Mouse (Mus musculus) retina, postnatal 7 days (tissue): Measurements from ENCODE around the gene Ggta1.

Experiments
- DNase-seq: peaks from one replicate; pipeline ENCODE4 v3.0.0-alpha.2; 2012; ENCODE audit warnings: low read depth, low spot score

Ggta1 gene

GRCm38 (mm10) chr2:35440480-35440879, 22.6 kb downstream of the Ggta1 start:
- no peak for DNase-seq

- DNase-seq, result no peak
These were observed 25.2 kb downstream of the Ggta1 start for GRCm38 (mm10) chr2:35437796-35438195.

GRCm38 (mm10) chr2:35434576-35435123, 28.4 kb downstream of the Ggta1 start:
- DNase-seq, result no peak

GRCm38 (mm10) chr2:35433428-35433827, 29.6 kb downstream of the Ggta1 start:
- DNase-seq, result no peak

- no peak for DNase-seq
These were observed 30.6 kb downstream of the Ggta1 start for GRCm38 (mm10) chr2:35432472-35432871.

GRCm38 (mm10) chr2:35432011-35432410, 31.0 kb downstream of the Ggta1 start:
- DNase-seq, result no peak

- no peak for DNase-seq
These were observed 32.2 kb downstream of the Ggta1 start for GRCm38 (mm10) chr2:35430806-35431205.

- DNase-seq, result no peak
These were observed 34.3 kb downstream of the Ggta1 start for GRCm38 (mm10) chr2:35428615-35429300.

- DNase-seq, result no peak
These were observed 35.5 kb downstream of the Ggta1 start for GRCm38 (mm10) chr2:35427559-35427958.

- DNase-seq, result no peak
These were observed 39.2 kb downstream of the Ggta1 start for GRCm38 (mm10) chr2:35423711-35424339.

GRCm38 (mm10) chr2:35422384-35422783, 40.6 kb downstream of the Ggta1 start:
- no peak for DNase-seq

- DNase-seq, result no peak
These were observed 42.4 kb downstream of the Ggta1 start for GRCm38 (mm10) chr2:35420681-35421080.

- no peak for DNase-seq
These were observed 43.4 kb downstream of the Ggta1 start for GRCm38 (mm10) chr2:35419671-35420070.

- no peak for DNase-seq
These were observed 43.8 kb downstream of the Ggta1 start for GRCm38 (mm10) chr2:35419243-35419642.

- DNase-seq, result no peak
These were observed 45.8 kb downstream of the Ggta1 start for GRCm38 (mm10) chr2:35417231-35417630.

GRCm38 (mm10) chr2:35416473-35416872, 46.6 kb downstream of the Ggta1 start:
- no peak for DNase-seq

- DNase-seq, result no peak
These were observed 50.2 kb downstream of the Ggta1 start for GRCm38 (mm10) chr2:35412810-35413209.

GRCm38 (mm10) chr2:35412246-35412645, 50.8 kb downstream of the Ggta1 start:
- no peak for DNase-seq

GRCm38 (mm10) chr2:35411640-35412190, 51.3 kb downstream of the Ggta1 start:
- no peak for DNase-seq

- no peak for DNase-seq
These were observed 53.6 kb downstream of the Ggta1 start for GRCm38 (mm10) chr2:35409466-35409865.

- DNase-seq, result no peak
These were observed 54.5 kb downstream of the Ggta1 start for GRCm38 (mm10) chr2:35408409-35409110.

- no peak for DNase-seq
These were observed 55.2 kb downstream of the Ggta1 start for GRCm38 (mm10) chr2:35407878-35408277.
